Mouse (Mus musculus): Measurements from ENCODE around the gene Ccnt1. TPM values are rescaled to one million over a fixed set of nuclear protein-coding genes. Genes with fewer than 3 reads are reported as not detected.

Ccnt1 gene
- total and polyA plus RNA-seq, 3 experiments: 19.5 to 63.2 (median 44.0) TPM

- Histone ChIP-seq H3K36me3 (ENCODE audit: control insufficient read depth in 1 of 2, insufficient read depth in 2 of 2, low read length in 2 of 2) (peaks cover 47 to 80% of the 10 kb centered on the region in 2 experiments), H3K4me1 (ENCODE audit: control insufficient read depth in 1 of 2, insufficient read depth in 2 of 2, low read length in 2 of 2) (peaks cover 0 to 3% of the 10 kb centered on the region in 2 experiments; a peak in 2 of 4 replicates), H3K9ac (ENCODE audit: control insufficient read depth, low read depth, low read length, poor library complexity, severe bottlenecking) (no peak overlapping the region), H3K27ac (ENCODE audit: control insufficient read depth, low read depth, low read length) (no peak overlapping the region), H3K79me2 (ENCODE audit: control insufficient read depth, insufficient read depth, low read length, poor library complexity) (peaks cover 42% of the 10 kb centered on the region), H3K9me3 (replicated peaks; ENCODE audit: insufficient read depth, low read length) (no peaks in the 10 kb centered on the region), H3K27me3 (ENCODE audit: control insufficient read depth in 1 of 2, insufficient read depth in 2 of 2, low read length in 2 of 2) (no peaks in the 10 kb centered on the region), H3K4me3 (ENCODE audit: control insufficient read depth in 1 of 2, insufficient read depth in 1 of 2, low read depth in 2 of 2, low read length in 2 of 2) (no peak overlapping the region)
- DNase-seq (ENCODE audit: low read depth, low spot score): peak; percentile 59
- TF ChIP-seq ZKSCAN1 (IDR thresholded peaks at IDR 0.05; ENCODE audit: low read depth, low read length): no peak
- no peak for TF ChIP-seq CTCF (IDR thresholded peaks at IDR 0.05 in 2 of 3, conservative IDR thresholded peaks at IDR 0.05 in 1 of 3; ENCODE audit: control insufficient read depth in 1 of 3, insufficient read depth in 1 of 3, low read depth in 2 of 3, low read length in 3 of 3, poor library complexity in 1 of 3, severe bottlenecking in 1 of 3)
- 0 out of 2 replicates have a peak, but pooled peaks have one; percentile 3 for TF ChIP-seq ETS1 (IDR thresholded peaks at IDR 0.05; ENCODE audit: low read depth, low read length)
- TF ChIP-seq POLR2A (IDR thresholded peaks at IDR 0.05; ENCODE audit: control insufficient read depth in 1 of 2, insufficient read depth in 1 of 2, low read depth in 1 of 2, low read length in 2 of 2, poor library complexity in 1 of 2): no peak
These were observed 44.7 kb downstream of the Ccnt1 start for GRCm38 (mm10) chr15:98526057-98526456.

GRCm38 (mm10) chr15:98521245-98521644 lies 49.5 kb downstream of the Ccnt1 start:
- H3K79me2 ChIP-seq (ENCODE audit: control insufficient read depth, insufficient read depth, low read length, poor library complexity): peaks cover 17% of the 10 kb centered on the region
- TF ChIP-seq POLR2AphosphoS5 (IDR thresholded peaks at IDR 0.05; ENCODE audit: borderline replicate concordance, low read depth, low read length): no peak
- peak in 1 of 2 experiments; percentile 40; a peak in 1 of 4 replicates for TF ChIP-seq POLR2A (IDR thresholded peaks at IDR 0.05; ENCODE audit: control insufficient read depth in 1 of 2, insufficient read depth in 1 of 2, low read depth in 1 of 2, low read length in 2 of 2, poor library complexity in 1 of 2)
- H3K4me3 ChIP-seq (ENCODE audit: control insufficient read depth in 1 of 2, insufficient read depth in 1 of 2, low read depth in 2 of 2, low read length in 2 of 2): no peak overlapping the region
- no peak overlapping the region for H3K27ac ChIP-seq (ENCODE audit: control insufficient read depth, low read depth, low read length)
- H3K4me1 ChIP-seq (ENCODE audit: control insufficient read depth in 1 of 2, insufficient read depth in 2 of 2, low read length in 2 of 2): no peaks in the 10 kb centered on the region
- H3K9me3 ChIP-seq (replicated peaks; ENCODE audit: insufficient read depth, low read length): no peaks in the 10 kb centered on the region
- DNase-seq (ENCODE audit: low read depth, low spot score): no peak
- peaks cover 19 to 47% of the 10 kb centered on the region in 2 experiments for H3K36me3 ChIP-seq (ENCODE audit: control insufficient read depth in 1 of 2, insufficient read depth in 2 of 2, low read length in 2 of 2)
- H3K9ac ChIP-seq (ENCODE audit: control insufficient read depth, low read depth, low read length, poor library complexity, severe bottlenecking): no peak overlapping the region
- H3K27me3 ChIP-seq (ENCODE audit: control insufficient read depth in 1 of 2, insufficient read depth in 2 of 2, low read length in 2 of 2): no peaks in the 10 kb centered on the region

- H3K9me3 ChIP-seq (replicated peaks; ENCODE audit: insufficient read depth, low read length): no peaks in the 10 kb centered on the region
- H3K79me2 ChIP-seq (ENCODE audit: control insufficient read depth, insufficient read depth, low read length, poor library complexity): peaks cover 2% of the 10 kb centered on the region; the same call in 1 of the 2 replicates
- peaks cover 14 to 17% of the 10 kb centered on the region in 2 experiments for H3K36me3 ChIP-seq (ENCODE audit: control insufficient read depth in 1 of 2, insufficient read depth in 2 of 2, low read length in 2 of 2)
- H3K4me3 ChIP-seq (ENCODE audit: control insufficient read depth in 1 of 2, insufficient read depth in 1 of 2, low read depth in 2 of 2, low read length in 2 of 2): no peak overlapping the region
- peaks cover 10 to 27% of the 10 kb centered on the region in 2 experiments for H3K4me1 ChIP-seq (ENCODE audit: control insufficient read depth in 1 of 2, insufficient read depth in 2 of 2, low read length in 2 of 2)
- no peaks in the 10 kb centered on the region for H3K27me3 ChIP-seq (ENCODE audit: control insufficient read depth in 1 of 2, insufficient read depth in 2 of 2, low read length in 2 of 2)
- DNase-seq (ENCODE audit: low read depth, low spot score): peak; percentile 82
- no peak overlapping the region for H3K27ac ChIP-seq (ENCODE audit: control insufficient read depth, low read depth, low read length)
- H3K9ac ChIP-seq (ENCODE audit: control insufficient read depth, low read depth, low read length, poor library complexity, severe bottlenecking): no peak overlapping the region
- TF ChIP-seq E2F4 (IDR thresholded peaks at IDR 0.05; ENCODE audit: borderline replicate concordance, low read depth, low read length) (no peak), ELF1 (IDR thresholded peaks at IDR 0.05; ENCODE audit: low read depth, low read length) (no peak), MAFK (IDR thresholded peaks at IDR 0.05; ENCODE audit: borderline replicate concordance, low read depth, low read length) (no peak), TBP (IDR thresholded peaks at IDR 0.05; ENCODE audit: low read depth, low read length) (no peak), EP300 (IDR thresholded peaks at IDR 0.05; ENCODE audit: low read depth in 1 of 2, low read length in 2 of 2) (peak in 1 of 2 experiments; percentile 43; a peak in 1 of 4 replicates), JUND (IDR thresholded peaks at IDR 0.05; ENCODE audit: low read depth, low read length) (no peak), HCFC1 (IDR thresholded peaks at IDR 0.05; ENCODE audit: low read depth, low read length) (no peak), NELFE (IDR thresholded peaks at IDR 0.05; ENCODE audit: low read depth, low read length) (no peak), SMC3 (IDR thresholded peaks at IDR 0.05; ENCODE audit: low read depth, low read length) (peak; percentile 59), MXI1 (IDR thresholded peaks at IDR 0.05; ENCODE audit: low read depth, low read length) (peak; percentile 36; the same call in 1 of the 2 replicates), TAL1 (IDR thresholded peaks at IDR 0.05; ENCODE audit: low read length) (no peak), BHLHE40 (IDR thresholded peaks at IDR 0.05; ENCODE audit: borderline replicate concordance, low read depth, low read length) (peak; percentile 50; the same call in 1 of the 2 replicates), USF2 (IDR thresholded peaks at IDR 0.05; ENCODE audit: borderline replicate concordance in 1 of 2, insufficient read depth in 1 of 2, low read depth in 1 of 2, low read length in 2 of 2) (no peak), MYB (IDR thresholded peaks at IDR 0.05; ENCODE audit: low read depth, low read length) (peak; percentile 25; the same call in 1 of the 2 replicates), RAD21 (IDR thresholded peaks at IDR 0.05; ENCODE audit: low read depth, low read length) (peak; percentile 32), GATA1 (IDR thresholded peaks at IDR 0.05; ENCODE audit: low read depth, low read length) (no peak), KAT2A (conservative IDR thresholded peaks at IDR 0.05; ENCODE audit: low read depth, low read length) (no peak), MAZ (IDR thresholded peaks at IDR 0.05; ENCODE audit: low read depth, low read length) (no peak)
These were observed 53.1 kb downstream of the Ccnt1 start for GRCm38 (mm10) chr15:98517380-98518355.
